Mouse (Mus musculus) cerebellum, postnatal 36 days (tissue): ENCODE measurements around the gene Pla2g5.
"Not testable (repeated sequence)": the region's sequence is repeated elsewhere in the genome, so short reads cannot be mapped to it uniquely, and the experiment has no call there.

ENCODE experiments used
- DNase-seq, 2 experiments: peaks; one replicate each; pipeline ENCODE4 v3.0.0; 2021 to 2022; ENCODE audit warnings: mixed read lengths in 2 of 2

Gene Pla2g5

GRCm38 (mm10) chr4:138857576-138857975 lies 5.7 kb downstream of the Pla2g5 start:
- no peak for DNase-seq

- DNase-seq: peak; percentile 57 to 63
Observed at GRCm38 (mm10) chr4:138856491-138856890, 6.8 kb downstream of the Pla2g5 start.

- DNase-seq: no peak
Observed at GRCm38 (mm10) chr4:138855092-138855632, 8.1 kb downstream of the Pla2g5 start.

GRCm38 (mm10) chr4:138852961-138853360 lies 10.3 kb downstream of the Pla2g5 start:
- DNase-seq: no peak

GRCm38 (mm10) chr4:138851463-138851862 lies 11.8 kb downstream of the Pla2g5 start:
- DNase-seq: peak; percentile 74 to 81

GRCm38 (mm10) chr4:138841386-138841785 lies 21.9 kb downstream of the Pla2g5 start:
- DNase-seq: peak; percentile 46 to 56

GRCm38 (mm10) chr4:138840726-138841125 lies 22.6 kb downstream of the Pla2g5 start:
- no peak for DNase-seq

- no peak for DNase-seq
Observed at GRCm38 (mm10) chr4:138839806-138840205, 23.5 kb downstream of the Pla2g5 start.

- DNase-seq: no peak
Observed at GRCm38 (mm10) chr4:138827147-138827546, 36.1 kb downstream of the Pla2g5 start.

GRCm38 (mm10) chr4:138825751-138826567 lies 37.3 kb downstream of the Pla2g5 start:
- DNase-seq: no peak

GRCm38 (mm10) chr4:138824660-138825059 lies 38.6 kb downstream of the Pla2g5 start:
- peak in 1 of 2 experiments; percentile 7 for DNase-seq

- DNase-seq: not testable (repeated sequence)
Observed at GRCm38 (mm10) chr4:138824161-138824560, 39.1 kb downstream of the Pla2g5 start.

- DNase-seq: no peak
Observed at GRCm38 (mm10) chr4:138821036-138821435, 42.2 kb downstream of the Pla2g5 start.

- peak in 1 of 2 experiments; percentile 10 for DNase-seq
Observed at GRCm38 (mm10) chr4:138819101-138819500, 44.2 kb downstream of the Pla2g5 start.

GRCm38 (mm10) chr4:138817736-138818135 lies 45.5 kb downstream of the Pla2g5 start:
- no peak for DNase-seq

- DNase-seq: no peak
Observed at GRCm38 (mm10) chr4:138816166-138816565, 47.1 kb downstream of the Pla2g5 start.

GRCm38 (mm10) chr4:138806920-138807541 lies 56.3 kb downstream of the Pla2g5 start:
- DNase-seq: no peak

GRCm38 (mm10) chr4:138806160-138806559 lies 57.1 kb downstream of the Pla2g5 start:
- no peak for DNase-seq

GRCm38 (mm10) chr4:138805248-138805647 lies 58.0 kb downstream of the Pla2g5 start:
- no peak for DNase-seq

GRCm38 (mm10) chr4:138802917-138803316 lies 60.4 kb downstream of the Pla2g5 start:
- DNase-seq: no peak

GRCm38 (mm10) chr4:138801631-138802030 lies 61.7 kb downstream of the Pla2g5 start:
- DNase-seq: no peak

GRCm38 (mm10) chr4:138800134-138800744 lies 63.0 kb downstream of the Pla2g5 start:
- no peak for DNase-seq

GRCm38 (mm10) chr4:138797217-138797570 lies 66.1 kb downstream of the Pla2g5 start:
- no peak for DNase-seq
